Mouse (Mus musculus): ENCODE measurements around the gene Pced1a. TPM values are rescaled to one million over a fixed set of nuclear protein-coding genes. Genes with fewer than 3 reads are reported as not detected.

Pced1a gene
- 28.2 and 29.6 TPM in 2 replicates for polyA plus RNA-seq (2012; rRNA removed)

GRCm38 (mm10) chr2:130424126-130424853 is at the start of gene Pced1a, which contains the start of gene Vps16:
Pced1a (minus strand) TSS chr2:130424701.
Vps16 (plus strand) TSS chr2:130424339.

GRCm38 (mm10) chr2:130449794-130450433 is 25.4 kb upstream of the Pced1a start, which contains the start of gene Ptpra:
Ptpra (plus strand) TSS chr2:130450278.

GRCm38 (mm10) chr2:130406178-130406577 is 18.3 kb downstream of the Pced1a start, which contains the start of gene Tmem239:
Tmem239 (plus strand) TSS chr2:130406478.

GRCm38 (mm10) chr2:130404939-130405338 is 19.6 kb downstream of the Pced1a start, which contains the start of the genes Gm28372 and 1700020A23Rik:
Gm28372 (plus strand) TSS chr2:130405239.
1700020A23Rik (plus strand) TSS chr2:130405259.

GRCm38 (mm10) chr2:130397186-130397985 is 27.1 kb downstream of the Pced1a start, which contains the start of gene Cpxm1:
Cpxm1 (minus strand) TSS chr2:130397574.

Other genes with a start within 250 kb of the Pced1a start
- gene Snrpb, start 245.3 kb downstream of the Pced1a start, polyA plus RNA-seq (2012; rRNA removed): 263 and 264 TPM in 2 replicates
- not detected in 2 replicates for gene Tmc2, start 229.5 kb downstream of the Pced1a start, polyA plus RNA-seq (2012; rRNA removed)
- gene Nop56, start 150.3 kb downstream of the Pced1a start, polyA plus RNA-seq (2012; rRNA removed): 237 and 256 TPM in 2 replicates
- gene Idh3b, start 140.2 kb downstream of the Pced1a start, polyA plus RNA-seq (2012; rRNA removed): 214 and 232 TPM in 2 replicates
- gene Ebf4, start 129.5 kb downstream of the Pced1a start, polyA plus RNA-seq (2012; rRNA removed): 22.2 and 23.8 TPM in 2 replicates
- 18.4 and 21.4 TPM in 2 replicates for gene Cpxm1, start 27.1 kb downstream of the Pced1a start, polyA plus RNA-seq (2012; rRNA removed)
- 0.03 TPM in 1 of 2 replicates, not detected in the other for gene Gm28372, start 19.5 kb downstream of the Pced1a start, polyA plus RNA-seq (2012; rRNA removed)
- gene 1700020A23Rik, start 19.4 kb downstream of the Pced1a start, polyA plus RNA-seq (2012; rRNA removed): not detected in 2 replicates
- not detected in 2 replicates for gene Tmem239, start 18.2 kb downstream of the Pced1a start, polyA plus RNA-seq (2012; rRNA removed)
- gene Vps16, start 362 bp downstream of the Pced1a start, polyA plus RNA-seq (2012; rRNA removed): 139 TPM in 2 replicates
- gene Ptpra, start 25.6 kb upstream of the Pced1a start, polyA plus RNA-seq (2012; rRNA removed): 154 and 156 TPM in 2 replicates
- 76.3 and 83.1 TPM in 2 replicates for gene Mrps26, start 139.0 kb upstream of the Pced1a start, polyA plus RNA-seq (2012; rRNA removed)
- gene Oxt, start 151.5 kb upstream of the Pced1a start, polyA plus RNA-seq (2012; rRNA removed): 4.0 and 4.2 TPM in 2 replicates
- gene Avp, start 157.9 kb upstream of the Pced1a start, polyA plus RNA-seq (2012; rRNA removed): 40.9 and 60.2 TPM in 2 replicates
- 4.5 and 4.9 TPM in 2 replicates for gene Fastkd5, start 205.3 kb upstream of the Pced1a start, polyA plus RNA-seq (2012; rRNA removed)
- 8.1 and 8.2 TPM in 2 replicates for gene Ubox5, start 205.3 kb upstream of the Pced1a start, polyA plus RNA-seq (2012; rRNA removed)
- 38.5 and 38.8 TPM in 2 replicates for gene Lzts3, start 218.1 kb upstream of the Pced1a start, polyA plus RNA-seq (2012; rRNA removed)
- gene Ddrgk1, start 240.0 kb upstream of the Pced1a start, polyA plus RNA-seq (2012; rRNA removed): 56.4 and 63.3 TPM in 2 replicates
- gene Itpa, start 242.9 kb upstream of the Pced1a start, polyA plus RNA-seq (2012; rRNA removed): 96.6 and 106 TPM in 2 replicates

All from central nervous system, embryonic 18 days (tissue).